Mouse (Mus musculus): Measurements from ENCODE around the gene Vamp4.
A peak's percentile ranks its signal among the peaks of the same experiment; 100 is the strongest.

Gene Vamp4

DNA sequence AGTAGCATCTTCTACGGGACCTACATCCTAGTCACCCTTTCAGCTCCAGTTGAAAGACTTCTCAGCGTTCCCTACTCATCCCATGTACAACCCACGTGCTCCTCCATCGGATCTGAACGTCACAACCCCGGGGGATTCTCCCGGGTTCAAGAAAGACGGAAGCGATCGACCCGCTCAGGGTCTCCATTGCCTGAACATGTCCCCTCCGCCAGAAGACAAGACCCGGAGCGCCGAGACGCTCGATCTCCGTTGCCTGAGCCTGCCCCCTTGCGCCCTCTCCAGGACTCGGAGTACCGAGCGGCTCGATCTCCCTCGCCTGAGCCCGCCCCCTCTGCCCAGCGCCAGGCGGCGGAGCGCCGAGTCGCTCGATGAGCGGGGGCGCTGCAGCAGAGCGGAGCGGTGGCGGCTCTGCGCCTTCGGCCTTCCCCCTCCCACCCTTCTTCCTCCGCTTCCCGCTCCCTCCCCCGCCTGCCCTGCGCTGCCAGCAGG lies at the start of gene Vamp4:
Vamp4 (plus strand) TSS at position 256 of the 489 bp plus-strand sequence.
- peak; percentile 86 for DNase-seq (ENCODE audit: low read depth)

DNA sequence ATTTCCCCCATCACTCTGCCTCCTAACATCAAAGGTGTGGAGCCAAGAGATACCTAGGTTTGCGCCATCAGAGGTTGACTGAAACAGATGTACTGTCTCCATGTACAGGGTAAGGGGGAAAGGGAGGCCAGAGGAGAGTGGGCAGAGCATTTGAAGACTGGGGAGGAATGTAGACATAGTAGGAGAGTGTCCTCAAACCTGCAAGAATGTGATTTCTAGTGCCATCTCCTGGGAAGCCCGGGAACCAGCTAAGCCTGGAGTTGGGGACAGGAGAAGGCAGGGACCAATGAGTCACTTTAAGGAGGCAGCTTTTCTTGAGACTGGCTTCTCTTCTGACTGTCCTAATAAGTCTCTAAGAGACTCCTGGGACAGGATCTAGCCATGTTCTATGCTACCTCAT lies 40.7 kb upstream of the Vamp4 start:
- no peak for DNase-seq (ENCODE audit: low read depth)

DNA sequence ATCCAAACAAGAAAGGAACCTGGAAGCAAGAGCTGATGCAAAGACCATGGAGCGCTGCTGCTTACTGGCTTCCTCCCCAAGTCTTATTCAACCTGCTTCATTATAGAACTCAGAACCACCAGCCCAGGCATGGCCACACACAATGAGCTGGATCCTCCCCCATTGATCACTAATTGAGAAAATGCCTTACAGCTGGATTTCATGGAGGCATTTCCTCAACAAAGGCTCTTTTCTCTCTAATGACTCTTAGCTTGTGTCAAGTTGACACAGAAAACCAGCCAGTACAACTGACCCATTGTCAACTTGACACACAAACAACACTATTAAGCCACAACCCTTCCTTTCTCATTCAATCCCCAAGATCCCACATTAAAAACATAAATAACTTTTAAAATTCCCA lies 39.6 kb upstream of the Vamp4 start:
- no peak for DNase-seq (ENCODE audit: low read depth)

DNA sequence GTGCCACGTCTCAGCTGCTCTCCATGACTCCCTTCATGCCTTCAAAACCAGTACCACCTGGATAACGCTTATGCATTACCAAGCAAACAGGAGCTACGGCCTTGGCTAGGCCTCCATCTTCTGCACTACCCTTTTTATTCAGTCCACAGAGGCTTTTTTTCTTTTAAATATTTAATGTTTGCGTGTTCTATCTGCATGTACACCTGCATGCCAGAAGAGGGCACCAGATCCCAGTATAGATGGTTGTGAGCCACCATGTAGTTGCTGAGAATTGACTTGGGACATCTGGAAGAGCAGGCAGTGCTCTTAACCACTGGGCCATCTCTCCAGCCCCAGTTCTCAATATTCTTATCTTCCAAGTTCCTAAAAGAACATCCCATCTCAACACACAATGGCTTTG lies 38.7 kb upstream of the Vamp4 start:
- DNase-seq (ENCODE audit: low read depth): no peak

DNA sequence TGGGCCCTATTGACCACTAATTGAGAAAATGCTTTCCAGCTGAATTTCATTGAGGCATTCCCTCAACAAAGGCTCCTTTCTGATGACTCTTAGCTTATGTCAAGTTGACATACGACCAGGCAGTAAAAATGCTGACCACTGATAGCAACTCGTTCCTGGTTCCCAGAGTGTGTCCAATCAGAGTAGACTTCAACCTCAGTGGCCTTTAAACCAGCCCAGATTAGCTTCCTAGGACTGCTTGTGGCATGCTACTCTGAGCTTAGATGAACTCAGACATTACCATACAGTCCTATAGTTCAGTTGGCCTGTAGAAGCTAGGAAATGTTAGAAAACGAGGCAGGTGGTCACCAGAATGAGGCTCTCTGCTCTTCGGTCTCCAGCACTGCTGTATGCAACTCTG lies 38.0 kb upstream of the Vamp4 start:
- DNase-seq (ENCODE audit: low read depth): no peak

DNA sequence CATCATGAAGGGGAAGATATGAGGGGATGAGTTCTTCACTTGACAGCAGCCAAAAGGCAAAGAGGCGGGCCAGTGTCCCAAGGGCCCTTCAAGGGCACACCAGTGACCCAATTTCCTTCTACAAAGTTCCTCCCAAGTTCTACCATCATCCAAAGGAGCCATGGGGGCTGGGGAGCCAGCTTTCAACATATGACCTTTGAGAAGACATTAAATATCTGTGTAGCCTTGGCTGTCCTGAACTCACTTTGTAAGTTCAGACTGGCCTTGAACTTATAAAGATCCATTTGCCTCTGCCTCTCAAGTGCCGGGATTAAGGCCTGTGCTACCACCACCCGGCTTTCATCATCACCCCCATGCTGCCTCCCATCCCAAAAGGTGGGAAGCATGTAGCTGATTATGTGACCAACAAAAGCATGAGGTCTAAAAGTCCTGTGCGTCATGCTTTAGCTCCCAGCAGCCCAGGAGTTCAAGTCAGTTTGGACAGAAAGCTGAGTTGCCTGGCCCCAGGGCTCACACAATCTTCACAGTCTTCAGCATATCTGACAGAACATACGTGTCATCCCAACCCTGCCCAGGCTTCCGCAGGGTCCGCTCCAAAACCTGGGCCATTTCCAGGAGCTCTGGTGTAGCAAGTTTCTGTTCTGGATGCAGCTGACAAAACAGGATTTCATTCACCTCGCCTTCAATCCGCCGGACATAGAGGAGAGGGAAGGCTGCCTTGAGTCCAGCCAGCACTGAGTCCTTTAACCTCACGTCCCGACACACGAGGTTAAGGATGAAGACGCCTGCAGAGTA lies 36.4 kb upstream of the Vamp4 start:
- no peak for DNase-seq (ENCODE audit: low read depth)

DNA sequence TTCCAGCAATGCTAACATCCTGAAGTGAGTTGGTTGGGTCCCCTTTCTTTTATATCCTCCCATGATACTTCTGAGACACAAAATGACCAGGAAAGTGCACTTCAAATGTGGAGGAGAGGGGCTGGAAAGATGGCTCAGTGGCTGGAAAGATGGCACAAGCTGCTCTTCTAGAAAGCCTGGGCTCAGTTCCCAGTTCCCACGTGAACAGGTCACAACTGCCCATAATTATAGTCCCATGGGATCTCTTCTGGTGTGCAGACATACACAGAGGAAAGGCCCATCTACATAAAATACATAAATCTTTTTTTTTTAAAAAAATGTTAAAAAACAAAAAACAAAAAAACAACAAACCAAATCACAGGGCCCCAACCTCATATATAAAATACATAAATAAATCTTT lies 27.1 kb upstream of the Vamp4 start:
- DNase-seq (ENCODE audit: low read depth): no peak

DNA sequence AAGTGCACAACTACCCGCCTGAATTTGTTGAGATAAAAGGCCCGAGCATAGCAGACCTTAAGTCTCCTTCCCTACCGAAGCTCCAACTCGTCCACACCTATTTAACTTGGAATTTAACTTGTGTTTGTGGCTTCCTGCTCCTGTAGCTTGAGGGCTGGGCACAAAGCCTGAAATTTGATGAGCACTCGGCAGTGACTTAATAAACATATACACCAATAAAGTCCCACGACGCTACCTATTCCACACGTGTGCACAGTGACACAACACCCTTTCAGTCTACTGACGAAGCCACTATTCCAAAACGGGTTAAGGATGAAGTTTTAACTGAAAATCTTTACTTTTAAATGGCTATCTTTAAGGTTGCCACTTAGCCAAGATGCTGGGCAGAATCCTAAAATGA lies 22.7 kb upstream of the Vamp4 start:
- DNase-seq (ENCODE audit: low read depth): no peak

DNA sequence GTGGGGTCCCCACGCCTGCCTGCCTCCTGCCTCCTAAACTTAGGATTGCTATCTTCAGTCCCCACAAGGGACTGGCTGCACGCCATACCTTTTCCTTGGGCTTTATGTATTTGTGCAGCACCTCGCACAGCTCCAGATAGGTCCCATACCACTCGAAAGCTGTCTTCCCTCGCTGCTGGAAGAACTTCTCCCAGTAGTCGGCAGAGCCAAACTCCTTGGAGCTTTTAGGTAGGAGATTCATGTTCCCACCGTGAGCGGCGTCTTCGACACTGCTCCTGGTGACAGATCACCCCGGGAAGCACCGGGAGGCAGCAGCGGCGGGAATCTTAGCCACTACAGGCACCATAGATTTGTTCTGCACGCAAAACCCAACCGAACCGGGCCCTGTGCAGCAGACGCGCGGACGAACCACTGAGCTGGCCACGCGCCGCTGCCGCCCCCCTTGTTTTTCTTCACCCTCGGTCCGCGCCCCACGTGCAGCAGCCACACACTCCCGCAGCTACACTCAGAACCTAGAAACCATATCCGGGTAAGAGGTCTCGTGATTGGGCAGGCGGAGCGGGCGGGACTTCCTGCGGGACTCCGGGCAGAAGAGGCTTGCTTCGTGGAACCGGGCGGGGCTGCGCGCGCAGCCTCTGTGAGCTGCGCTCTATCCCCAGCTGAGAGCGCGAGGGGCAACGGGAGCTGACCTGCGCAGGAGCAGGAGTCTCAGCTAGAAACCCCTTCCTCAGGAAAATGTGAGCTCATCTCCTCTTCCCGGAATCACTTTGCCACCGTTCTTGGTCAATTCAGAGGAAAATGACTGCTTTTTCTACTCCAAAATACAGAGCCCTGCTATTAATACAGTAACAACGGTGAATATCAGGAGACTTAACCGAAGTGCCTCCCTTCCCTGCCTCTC lies 22.0 kb upstream of the Vamp4 start, which contains the start of gene Mettl13:
Mettl13 (minus strand) TSS at position 536 of the 901 bp plus-strand sequence.
- DNase-seq (ENCODE audit: low read depth): peak; percentile 90

DNA sequence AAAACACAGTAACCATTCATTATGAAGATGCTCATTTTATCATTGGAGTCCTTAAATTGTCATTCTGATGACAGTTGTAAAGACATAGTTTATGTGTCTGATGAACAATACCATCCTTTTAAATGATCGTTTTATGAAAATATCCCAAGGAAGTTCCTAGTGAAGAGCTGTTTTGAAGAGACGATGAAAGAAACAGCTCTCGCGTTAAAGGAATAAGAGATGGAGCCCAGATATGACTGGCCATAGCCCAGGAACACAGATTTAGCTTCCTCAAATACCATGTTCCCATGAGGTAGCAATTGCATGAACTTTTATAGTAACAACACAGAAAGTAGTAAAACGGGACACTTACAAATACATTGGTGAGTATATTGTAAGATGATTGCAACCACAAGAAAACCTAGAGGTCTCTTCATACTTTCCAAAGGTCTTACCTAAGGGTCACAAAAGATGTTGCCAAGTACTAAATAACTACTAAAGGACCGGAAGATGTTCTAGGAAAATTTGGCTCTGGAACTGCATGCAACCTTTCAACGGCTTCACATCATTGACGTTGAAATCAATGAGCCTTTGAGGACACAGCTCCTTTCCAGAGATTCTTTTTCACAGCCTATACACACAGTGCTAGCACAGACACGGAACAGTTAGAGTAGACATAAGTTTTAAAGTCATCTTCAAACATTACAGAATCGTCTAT lies 21.2 kb upstream of the Vamp4 start:
- DNase-seq (ENCODE audit: low read depth): no peak

DNA sequence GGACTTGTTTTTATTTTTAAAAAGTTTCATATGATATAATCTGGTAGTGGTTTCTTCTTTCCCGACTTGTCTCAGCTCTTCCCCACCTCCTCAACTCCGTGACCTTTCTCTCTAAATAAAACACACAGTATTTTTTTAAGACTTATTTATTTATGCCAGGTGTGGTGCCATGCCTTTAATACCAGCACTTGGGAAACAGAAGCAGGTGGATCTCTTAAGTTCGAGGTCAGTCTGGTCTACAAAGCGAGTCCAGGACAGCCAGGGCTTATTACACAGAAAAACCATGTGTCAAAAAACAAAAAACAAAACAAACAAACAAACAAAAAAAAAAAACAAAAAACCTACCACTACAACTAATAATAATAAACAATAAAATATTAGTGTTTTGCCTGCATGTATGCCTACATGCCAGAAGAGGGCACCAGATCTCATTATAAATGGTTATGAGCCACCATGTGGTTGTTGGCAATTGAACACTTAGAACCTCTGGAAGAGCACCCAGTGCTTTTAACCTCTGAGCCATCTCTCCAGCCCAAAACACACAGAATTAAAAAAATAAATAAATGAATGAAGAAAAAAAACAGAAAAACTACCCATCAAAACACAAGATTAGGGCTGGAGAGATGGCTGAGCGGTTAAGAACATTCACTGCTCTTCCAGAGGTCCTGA lies 20.6 kb upstream of the Vamp4 start:
- no peak for DNase-seq (ENCODE audit: low read depth)

DNA sequence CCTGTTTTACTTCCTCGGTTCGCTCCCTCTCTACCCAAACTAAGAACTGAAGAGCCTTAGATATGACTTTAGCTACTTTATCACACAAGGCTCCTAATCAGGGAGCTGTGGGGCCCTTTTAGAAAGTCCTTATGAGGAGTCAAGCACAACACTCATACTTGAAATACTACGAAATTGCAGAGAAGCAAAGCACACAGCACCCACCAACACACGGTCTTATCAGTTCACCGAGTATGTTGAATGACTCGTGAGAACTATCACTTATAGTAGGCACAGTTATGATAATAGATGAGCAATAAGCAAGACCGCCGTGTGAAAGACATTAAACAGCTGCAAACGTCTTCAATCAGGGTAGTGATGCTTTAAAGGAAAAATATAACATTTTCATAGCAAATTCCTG lies 17.4 kb upstream of the Vamp4 start:
- DNase-seq (ENCODE audit: low read depth): peak; percentile 45

DNA sequence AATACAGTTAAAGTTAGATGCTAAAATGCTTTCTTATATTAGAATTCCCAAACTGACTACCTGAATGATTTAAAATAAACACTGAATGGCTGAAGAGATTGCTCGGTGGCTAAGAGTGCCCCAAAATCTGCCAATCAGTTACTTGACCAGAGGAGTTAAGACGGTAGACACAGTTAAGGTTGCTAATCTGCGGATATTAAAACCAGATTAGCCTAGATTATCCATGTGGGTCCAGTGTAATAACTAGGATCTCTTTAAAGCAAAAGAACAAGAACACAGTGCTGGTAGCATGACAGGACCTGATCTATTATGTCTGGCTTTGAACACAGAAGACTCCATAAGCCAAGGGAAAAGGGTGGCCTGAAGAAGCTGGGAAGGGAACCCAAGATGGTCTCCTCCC lies 16.1 kb upstream of the Vamp4 start:
- no peak for DNase-seq (ENCODE audit: low read depth)

DNA sequence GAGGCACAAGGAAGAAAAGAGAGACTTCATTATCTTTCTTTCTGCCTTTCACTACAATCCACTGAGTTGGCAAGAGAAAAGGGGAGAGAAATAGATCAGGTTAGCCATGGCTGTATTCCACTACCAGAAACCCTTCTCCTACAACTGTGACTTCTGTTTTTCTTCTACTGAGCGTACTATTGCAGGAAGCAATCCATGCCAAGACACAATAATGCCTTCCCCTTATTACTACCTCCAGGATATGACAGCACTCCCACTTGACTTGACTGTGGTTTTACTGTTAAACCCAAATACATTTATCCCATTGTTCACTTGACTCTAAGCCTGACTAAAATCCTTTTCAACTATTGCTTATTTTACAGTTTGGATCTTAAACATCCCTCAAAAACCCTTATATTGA lies 7.1 kb upstream of the Vamp4 start:
- DNase-seq (ENCODE audit: low read depth): no peak

DNA sequence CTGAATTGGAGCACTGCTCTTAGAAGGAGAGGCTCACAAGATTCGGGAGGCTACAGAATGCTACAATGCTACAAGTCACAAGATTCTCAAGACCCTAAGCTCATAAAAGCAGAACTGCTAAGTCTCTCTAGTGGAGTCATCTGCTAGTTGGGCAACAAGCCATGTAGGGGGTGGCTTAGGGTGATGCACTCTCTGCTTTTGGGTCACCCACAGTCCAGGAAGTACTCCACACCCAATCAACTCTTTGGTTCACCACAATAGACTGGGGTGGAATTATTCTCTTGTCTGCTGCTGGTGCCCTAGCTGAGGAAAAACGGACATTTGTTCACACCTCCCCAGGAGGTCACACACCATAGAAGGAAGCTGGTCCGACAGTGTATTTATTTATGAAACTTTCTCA lies 5.3 kb upstream of the Vamp4 start:
- no peak for DNase-seq (ENCODE audit: low read depth)

DNA sequence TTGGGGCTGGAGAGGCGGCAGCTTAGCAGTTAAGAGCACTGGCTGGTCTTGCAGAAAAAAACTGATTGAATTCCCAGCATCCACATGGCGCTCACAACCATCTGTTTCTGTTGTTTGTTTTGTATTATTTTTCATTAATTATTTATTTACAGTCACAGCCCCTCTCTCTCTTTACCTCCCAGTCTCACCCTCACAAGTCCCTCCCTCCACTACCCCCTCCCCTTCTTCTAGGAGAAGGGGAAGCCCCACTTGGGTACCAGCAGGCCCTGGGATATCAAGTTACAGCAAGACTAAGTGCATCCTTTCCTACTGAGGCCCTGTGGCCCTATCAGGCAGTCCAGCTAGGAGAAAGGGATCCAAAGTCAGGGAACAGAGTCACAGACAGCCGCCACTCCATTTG lies 3.0 kb upstream of the Vamp4 start:
- no peak for DNase-seq (ENCODE audit: low read depth)

DNA sequence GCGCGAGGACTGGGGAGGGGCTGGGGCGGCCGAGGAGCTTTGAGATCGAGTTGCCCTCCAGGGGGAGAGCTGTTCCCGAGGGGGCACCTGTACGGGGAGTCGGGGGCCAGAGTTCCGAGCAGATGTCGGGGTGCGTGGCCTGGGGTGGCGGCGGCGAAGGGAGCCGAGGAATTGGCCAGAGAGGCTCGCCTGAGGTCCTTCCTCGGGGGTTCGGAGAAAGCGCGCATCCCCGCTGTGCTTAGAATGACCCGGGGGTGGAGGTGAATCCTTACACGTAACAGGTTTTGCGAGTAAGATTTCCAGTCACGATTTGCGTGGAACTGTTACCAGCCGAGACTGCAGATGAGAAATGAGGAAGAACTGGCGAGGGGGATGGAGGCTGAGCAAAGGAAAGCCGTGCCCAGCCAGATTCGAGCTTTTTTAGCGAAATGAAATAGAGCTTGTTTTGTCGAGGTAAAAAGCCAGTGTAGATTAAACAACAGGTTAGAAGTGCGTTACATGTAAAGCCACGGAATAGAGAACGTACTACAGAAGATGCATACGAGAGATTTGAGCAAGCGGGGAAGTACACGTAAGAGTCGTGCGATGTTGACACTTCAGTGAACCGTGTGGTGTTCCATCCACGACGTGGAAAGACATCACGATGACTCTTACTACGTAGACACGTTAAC lies 751 bp downstream of the Vamp4 start:
- no peak for DNase-seq (ENCODE audit: low read depth)

DNA sequence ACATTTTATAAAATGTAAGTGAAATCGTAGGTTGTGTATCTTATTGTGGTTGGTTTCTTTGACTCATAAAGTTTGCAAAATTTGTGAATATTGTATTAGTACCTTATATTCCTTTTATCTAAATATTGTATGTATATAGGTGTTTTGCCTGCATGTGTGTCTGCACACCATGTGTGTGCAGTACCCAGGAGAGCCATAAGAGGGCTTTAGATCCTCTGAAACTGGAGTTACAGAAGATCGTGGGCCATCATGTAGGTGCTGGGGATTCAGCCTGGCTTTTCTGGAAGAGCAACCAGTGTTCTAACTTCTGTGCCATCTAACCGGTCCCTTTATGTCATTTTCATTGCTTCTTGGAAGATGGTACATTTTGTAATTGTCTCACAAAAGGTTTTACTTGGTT lies 4.8 kb downstream of the Vamp4 start:
- no peak for DNase-seq (ENCODE audit: low read depth)

DNA sequence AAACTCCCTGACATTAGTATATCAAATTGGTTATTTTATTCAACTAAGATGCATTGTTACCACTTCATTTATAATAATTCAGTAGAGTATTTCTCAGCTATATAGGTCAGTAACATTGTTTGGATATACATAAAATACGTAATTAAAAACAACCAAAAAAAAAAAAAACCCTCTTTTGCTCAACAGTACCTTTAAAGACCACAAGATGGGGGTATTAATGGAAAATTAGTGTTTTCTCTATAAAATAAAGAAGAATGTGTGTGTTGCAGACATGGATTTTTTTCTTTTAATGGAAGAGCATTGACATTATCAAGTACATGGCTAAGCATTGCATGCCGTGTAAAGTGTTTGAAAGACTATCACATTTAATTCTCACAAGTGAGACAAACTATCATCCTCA lies 12.6 kb downstream of the Vamp4 start:
- DNase-seq (ENCODE audit: low read depth): no peak

DNA sequence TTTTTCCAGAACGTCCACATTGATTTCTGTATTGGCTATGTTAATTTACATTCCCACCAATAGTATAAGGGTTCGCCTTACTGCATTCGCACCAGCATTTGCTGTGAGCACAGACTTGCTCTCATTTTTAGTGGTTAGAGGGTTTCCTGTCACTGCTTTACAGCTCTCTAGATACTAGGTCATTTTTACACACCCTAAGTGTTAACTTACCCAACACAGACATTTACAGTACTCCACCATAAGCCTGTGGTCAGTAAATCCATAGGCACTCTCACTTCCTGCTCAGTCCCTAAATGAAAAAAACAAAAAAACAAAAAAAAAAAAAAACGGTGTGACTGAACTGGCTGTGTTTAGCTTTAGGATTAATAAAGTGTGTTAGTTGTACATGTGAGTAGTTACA lies 16.0 kb downstream of the Vamp4 start:
- no peak for DNase-seq (ENCODE audit: low read depth)

DNA sequence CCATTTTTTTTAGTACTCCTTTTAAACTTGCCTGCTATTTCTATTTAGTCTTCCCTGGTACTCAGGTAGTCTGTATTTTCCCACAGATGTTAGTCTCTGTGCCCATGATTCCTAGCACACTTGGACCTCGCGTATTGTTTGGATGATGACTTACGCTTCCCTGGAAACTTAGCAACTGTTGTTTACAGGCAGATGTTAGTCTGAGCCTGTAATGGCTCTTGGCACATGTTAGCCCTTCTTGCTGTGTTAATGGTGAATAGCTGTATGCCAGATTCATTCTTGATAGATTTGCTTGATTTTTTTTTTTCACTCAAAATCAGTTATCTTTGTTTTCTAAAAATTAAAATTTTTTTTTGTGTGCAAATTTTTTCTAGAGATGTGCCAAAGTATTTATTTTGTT lies 18.3 kb downstream of the Vamp4 start:
- no peak for DNase-seq (ENCODE audit: low read depth)

All from c-Kit-positive CD71-positive TER-119-negative erythroid progenitor cells, embryonic 14.5 days (primary cell).